Mouse (Mus musculus) gastrocnemius, postnatal 14 days (tissue): ENCODE results near the gene Msl2. TPM values are rescaled to one million over a fixed set of nuclear protein-coding genes. Genes with fewer than 3 reads are reported as not detected.

Experiments used
- DNase-seq: peaks from one replicate; pipeline ENCODE4 v3.0.0; 2021; ENCODE audit warnings: mixed read lengths
- intact Hi-C: fragments of 180-260 bp; cut with DNase I; formaldehyde crosslinking; loops from one replicate; pipeline ENCODE4 v1.15.1; 2025; ENCODE audit warnings: low total_unique reads
- total RNA-seq, 2 experiments: library from RNA; stranded (reverse); gene quantifications; 2 replicates each; pipeline ENCODE4 v1.2.3; 2021

Msl2 gene
- total RNA-seq, 2 experiments from 2014 or later, result 21.0 to 21.9 TPM

DNA sequence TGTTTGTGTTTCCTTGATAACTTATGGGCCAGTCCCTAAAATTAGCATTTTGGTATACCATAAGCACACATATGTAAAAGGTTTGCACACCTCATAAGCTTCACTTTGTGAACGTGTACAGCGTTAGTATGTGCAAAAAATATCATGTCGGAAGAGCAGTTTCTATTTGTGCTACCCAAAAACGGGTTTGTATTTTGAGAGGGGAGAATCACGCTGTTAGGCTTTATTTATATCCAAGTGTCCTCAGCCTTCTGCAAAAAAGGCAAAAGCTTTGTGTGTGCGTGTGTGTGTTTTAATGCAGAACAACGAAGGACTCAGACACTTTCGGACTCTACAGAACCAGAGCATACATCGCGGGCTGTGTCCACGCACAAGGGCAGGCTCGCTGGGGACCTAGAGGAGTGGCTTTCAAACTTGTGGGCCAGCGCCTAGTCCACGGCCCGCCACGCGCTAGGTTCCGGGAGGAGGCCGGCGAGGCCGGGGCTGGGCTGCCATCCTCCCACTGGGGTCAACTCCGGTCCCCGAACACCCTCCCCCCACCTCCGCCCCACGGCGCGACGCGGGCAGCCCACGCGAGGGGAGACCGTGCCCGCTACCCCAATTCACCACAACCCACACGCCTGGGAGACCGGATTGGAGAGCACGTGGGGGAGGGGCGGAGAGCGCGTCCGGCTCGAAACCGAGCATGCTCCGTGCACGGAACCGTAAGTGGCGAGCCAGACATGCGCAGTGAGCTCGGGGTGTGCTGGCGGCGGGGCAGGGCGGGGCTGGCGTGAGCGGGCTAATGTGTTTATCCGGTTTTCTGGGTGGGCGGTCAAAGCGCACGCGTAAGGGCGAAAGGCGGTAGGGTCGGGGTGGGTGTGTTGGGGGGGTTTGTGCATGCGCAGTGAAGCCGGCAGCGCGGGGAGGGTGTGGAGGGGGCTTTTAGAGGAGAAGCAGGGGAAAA is 587 bp upstream of the Msl2 start:
- DNase-seq, result peak; percentile 99
- intact Hi-C loops, result no loop called here

DNA sequence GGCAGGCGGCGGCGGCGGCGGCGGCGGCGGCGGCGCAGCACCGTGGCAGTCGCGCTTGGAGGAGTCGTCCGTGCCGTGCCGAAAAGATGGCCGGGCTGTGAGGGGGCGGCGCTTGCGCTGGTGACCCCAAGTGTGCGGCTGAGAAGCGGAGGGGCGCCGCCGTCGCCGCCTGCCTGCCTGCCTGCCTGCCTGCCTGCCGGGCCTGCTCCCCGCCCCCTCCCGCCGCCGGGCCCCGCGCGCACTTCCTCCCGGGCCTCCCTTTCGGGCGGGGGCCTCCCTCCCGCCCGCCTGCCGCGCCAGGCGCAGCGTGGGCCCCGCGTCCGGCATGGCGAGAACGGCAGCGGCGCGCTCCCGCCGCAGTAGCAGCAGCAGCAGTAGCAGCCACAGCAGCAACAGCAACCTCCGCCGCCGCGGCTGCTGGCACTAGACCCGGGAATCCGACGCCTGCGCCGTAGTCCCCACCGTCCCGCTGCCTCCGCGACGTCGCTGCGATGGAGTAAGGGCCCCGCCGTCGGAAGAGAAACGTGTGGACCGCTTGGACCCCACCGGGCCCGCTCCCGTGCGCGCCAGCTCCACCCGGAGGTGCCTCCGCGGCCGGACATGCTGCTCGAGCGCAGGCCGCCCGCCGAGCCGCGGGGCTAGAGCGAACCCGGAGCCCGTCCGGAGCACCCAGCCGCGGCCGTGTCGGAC is 576 bp downstream of the Msl2 start:
- intact Hi-C loops, result no loop called here
- DNase-seq, result peak; percentile 88

- intact Hi-C loops, result no loop called here
- DNase-seq, result no peak
Observed at GRCm38 (mm10) chr9:101075091-101075581, 1.2 kb downstream of the Msl2 start.

DNA sequence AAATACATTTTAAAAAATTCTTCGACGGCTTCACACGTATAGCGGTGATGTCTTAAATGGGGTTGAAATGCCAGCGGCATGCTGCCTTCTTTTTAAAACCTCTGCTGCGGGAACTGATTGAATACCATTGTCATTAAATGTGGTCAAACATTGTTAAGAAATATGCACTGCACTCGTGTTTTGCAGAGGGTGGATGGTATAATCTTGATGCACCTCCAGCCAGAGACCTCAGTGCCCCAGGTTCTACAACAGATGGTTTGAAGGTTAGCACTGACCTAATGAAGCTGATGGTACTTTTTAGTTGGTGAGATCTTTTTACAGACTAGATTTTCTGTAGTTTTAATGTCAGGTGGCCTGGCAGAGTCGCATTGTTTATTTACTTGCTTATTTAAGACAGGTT is 1.8 kb downstream of the Msl2 start:
- intact Hi-C loops, result no loop called here
- no peak for DNase-seq

GRCm38 (mm10) chr9:101076095-101076875 is 2.4 kb downstream of the Msl2 start:
- no peak for DNase-seq
- intact Hi-C loops, result no loop called here

- intact Hi-C loops, result no loop called here
- DNase-seq, result no peak
Observed at GRCm38 (mm10) chr9:101077486-101077885, 3.6 kb downstream of the Msl2 start.

DNA sequence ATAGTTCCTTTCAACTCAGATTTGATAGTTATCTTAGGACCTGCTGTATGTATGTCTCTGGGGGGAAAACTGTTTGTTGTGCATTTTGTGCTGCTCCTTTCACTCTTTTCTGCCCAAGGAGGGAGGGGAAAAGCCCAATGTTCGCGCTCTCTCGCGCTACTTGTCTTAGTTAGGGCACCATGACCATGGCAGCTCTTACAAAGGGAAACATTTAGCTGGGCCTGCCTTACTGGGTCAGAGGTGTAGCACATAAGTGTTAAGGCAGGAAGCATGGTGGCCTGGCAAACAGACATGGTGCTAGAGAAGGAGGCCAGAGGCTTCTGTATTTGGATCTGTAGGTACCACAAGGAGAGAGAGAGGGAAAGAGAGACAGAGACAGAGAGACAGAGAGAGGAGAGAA is 4.7 kb downstream of the Msl2 start:
- DNase-seq, result no peak
- intact Hi-C loops, result no loop called here

- intact Hi-C loops, result no loop called here
- DNase-seq, result no peak
Observed at GRCm38 (mm10) chr9:101080046-101080685, 6.3 kb downstream of the Msl2 start.

DNA sequence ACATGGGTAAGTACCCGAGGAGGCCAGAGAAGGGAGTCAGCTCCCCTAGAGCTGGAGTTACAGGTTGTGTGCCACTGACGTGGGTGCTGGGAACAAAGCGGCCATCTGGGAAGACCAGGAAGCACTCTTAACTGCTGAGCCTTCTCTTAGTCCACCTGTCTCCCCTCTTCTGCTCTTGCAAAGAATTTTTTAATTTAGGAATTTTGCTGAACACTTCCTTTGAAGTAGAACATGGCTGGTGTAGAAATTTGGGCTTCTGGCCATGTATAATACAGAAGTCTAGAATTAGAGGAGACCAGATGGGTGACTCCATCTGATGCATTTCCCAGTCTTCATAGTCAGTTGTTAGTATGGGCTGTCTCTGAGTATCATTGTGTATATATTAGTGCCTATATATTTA is 9.8 kb downstream of the Msl2 start:
- no peak for DNase-seq
- intact Hi-C loops, result no loop called here

- intact Hi-C loops, result no loop called here
Observed at GRCm38 (mm10) chr9:101095425-101095824, 21.5 kb downstream of the Msl2 start.

GRCm38 (mm10) chr9:101096461-101096860 is 22.6 kb downstream of the Msl2 start:
- DNase-seq, result no peak
- intact Hi-C loops, result no loop called here

More at GRCm38 (mm10) chr9:101095425-101095824, 21.5 kb downstream of the Msl2 start:
- no peak for DNase-seq

DNA sequence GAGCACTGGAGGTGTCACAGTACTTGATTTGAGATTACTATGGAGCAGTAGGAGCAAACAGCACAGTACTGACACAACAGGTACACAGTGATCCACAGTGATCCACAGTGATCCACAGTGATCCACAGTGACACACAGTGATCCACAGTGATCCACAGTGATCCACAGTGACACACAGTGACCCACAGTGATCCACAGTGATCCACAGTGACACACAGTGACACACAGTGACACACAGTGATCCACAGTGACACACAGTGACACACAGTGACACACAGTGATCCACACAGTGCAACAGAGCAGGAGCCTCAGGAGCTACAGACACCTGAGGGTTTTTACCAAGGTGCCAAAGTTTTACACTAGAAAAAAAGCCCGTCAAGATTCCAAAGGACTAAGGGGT is 23.6 kb downstream of the Msl2 start:
- intact Hi-C loops, result no loop called here
- no peak for DNase-seq

DNA sequence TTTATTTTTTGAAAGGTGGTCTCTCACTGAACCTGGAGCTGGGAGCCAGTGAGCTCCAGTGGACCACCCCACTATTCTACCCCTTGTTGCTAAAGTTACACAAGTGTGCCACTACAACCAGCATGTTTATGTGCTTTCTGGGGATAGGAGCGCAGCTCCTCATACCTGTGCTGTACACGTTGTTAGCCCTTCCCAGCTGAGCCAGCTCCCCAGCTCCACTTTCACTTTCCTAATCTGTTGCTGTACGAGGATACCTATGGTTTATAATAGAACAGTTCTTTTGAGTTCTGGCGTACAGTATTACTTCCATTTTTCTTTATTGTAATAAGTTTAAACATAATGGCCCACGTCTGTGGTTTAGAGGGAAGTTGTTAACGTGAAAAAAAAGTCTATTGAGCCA is 25.5 kb downstream of the Msl2 start:
- intact Hi-C loops, result no loop called here
- no peak for DNase-seq

GRCm38 (mm10) chr9:101100163-101100562 is 26.3 kb downstream of the Msl2 start:
- DNase-seq, result no peak

DNA sequence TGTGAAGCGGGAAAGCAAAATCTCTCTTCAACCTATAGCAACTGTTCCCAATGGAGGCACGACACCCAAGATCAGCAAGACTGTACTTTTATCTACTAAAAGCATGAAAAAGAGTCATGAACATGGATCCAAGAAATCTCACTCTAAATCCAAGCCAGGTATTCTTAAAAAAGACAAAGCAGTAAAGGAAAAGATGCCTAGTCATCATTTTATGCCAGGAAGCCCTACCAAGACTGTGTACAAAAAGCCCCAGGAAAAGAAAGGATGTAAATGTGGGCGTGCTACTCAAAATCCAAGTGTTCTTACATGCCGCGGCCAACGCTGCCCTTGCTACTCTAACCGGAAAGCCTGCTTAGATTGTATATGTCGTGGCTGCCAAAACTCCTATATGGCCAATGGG is 27.6 kb downstream of the Msl2 start:
- intact Hi-C loops, result no loop called here
- no peak for DNase-seq

More at GRCm38 (mm10) chr9:101100163-101100562, 26.3 kb downstream of the Msl2 start:
- intact Hi-C loops, result no loop called here

GRCm38 (mm10) chr9:101102288-101102687 is 28.4 kb downstream of the Msl2 start:
- DNase-seq, result no peak
- intact Hi-C loops, result no loop called here

DNA sequence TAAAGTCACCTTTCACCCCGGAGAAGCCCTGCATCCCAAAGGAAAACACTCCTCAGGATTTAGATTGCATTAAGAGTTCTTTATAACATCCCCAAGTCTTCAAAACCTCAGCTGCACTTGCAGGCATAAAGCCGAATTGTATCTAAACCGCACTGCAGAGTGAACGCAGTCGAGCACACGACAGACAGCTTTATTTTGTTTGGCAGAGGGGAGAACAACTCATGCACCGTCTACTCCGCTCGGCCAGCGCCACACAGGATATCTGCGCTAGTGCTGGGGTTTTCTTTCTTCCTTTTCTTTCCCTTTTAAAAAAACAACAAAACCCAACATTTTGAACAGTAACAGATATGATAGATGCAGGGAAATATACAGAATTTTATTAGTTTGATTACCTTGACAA is 31.0 kb downstream of the Msl2 start:
- intact Hi-C loops, result no loop called here

GRCm38 (mm10) chr9:101105735-101106134 is 31.8 kb downstream of the Msl2 start:
- intact Hi-C loops, result no loop called here
- no peak for DNase-seq

More for the DNA sequence above, 31.0 kb downstream of the Msl2 start:
- no peak for DNase-seq

DNA sequence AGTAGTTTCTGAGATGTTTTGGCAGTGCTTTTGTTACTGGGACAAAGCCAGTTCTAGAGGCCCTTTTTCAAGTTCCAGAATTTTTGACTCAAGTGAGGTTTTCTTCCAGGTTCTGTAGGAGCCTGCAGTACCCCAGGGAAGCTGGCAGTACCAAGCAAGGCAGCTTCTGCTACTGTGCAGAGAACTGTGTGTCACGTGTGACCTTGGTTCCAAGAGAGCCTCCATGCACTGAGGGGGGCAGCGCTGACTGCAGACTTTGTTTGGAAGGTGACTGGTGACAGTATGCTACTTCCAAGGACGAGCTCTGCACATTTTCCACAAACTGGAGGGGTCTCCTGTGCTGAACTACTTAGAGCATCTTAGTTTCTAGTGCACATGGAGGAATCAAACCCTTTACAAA is 33.5 kb downstream of the Msl2 start:
- DNase-seq, result no peak
- intact Hi-C loops, result no loop called here
